8 mouse cellular contexts compared by ENCODE assay signal in the genomic region with DNA sequence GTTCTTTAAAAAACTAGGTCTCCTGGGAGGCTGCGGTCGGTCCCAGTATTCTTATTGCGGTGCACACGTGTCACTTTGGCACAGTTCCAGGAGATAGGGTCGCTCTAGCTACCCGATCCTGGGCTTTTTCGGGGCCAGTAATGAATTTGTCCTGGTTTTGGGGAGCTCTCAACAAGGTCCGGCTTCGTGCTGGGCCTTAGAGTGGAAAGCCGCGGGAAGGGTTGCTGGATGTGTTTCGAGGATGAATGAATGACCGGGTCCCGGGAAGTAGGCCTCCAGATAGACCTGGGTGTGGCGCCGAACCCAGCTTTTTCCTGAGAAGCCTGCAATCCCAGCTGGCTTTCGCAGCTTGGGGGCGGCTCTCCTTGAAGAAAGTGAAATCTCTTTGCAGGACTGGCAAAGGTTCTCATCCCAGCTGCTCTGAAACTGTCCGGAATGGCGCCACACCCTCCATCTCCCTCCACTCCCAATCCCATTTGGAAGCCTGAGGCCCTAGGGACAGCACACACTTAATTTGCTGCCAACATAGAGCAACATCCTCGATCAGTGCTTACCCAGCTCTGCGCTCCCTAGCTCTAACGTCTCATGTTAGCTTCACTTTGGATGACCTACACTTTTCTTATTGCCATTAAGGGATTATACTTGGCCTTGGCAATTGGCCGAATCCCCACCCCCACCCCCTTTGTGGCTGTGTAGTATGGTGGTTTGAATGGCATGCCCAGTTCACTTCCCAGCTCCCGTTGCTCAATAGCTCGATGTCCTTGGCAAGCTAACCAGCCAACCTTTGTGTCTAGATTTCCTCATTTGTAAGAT. TPM values are rescaled to one million over a fixed set of nuclear protein-coding genes. Genes with fewer than 3 reads are reported as not detected.
A peak's percentile ranks its signal among the peaks of the same experiment; 100 is the strongest.
DNase-seq lines count a peak whose midpoint lies in the region; ATAC-seq and TF ChIP-seq lines count a peak whose summit lies in the region.

No protein-coding gene starts in this region.

- ATAC-seq in G1E (ENCODE audit: extremely low read depth, insufficient number of reproducible peaks, low FRiP score, poor library complexity, severe bottlenecking), result no peak
- ATAC-seq in heart, embryonic 15.5 days (replicated peaks; ENCODE audit: insufficient number of reproducible peaks, insufficient read depth, low FRiP score, low read depth), result no peak
- 0 out of 2 replicates have a peak, but pooled peaks have one; percentile 13 for ATAC-seq in megakaryocyte, adult 5-6 weeks (ENCODE audit: poor library complexity, severe bottlenecking)

- peak overlapping the region; percentile 94 for H3K4me3 ChIP-seq in G1E (ENCODE audit: low read depth, low read length)
- H3K4me3 ChIP-seq in erythroblast, embryonic 14.5 days (replicated peaks), result peak overlapping the region; percentile 73
- H3K4me3 ChIP-seq in heart, embryonic 15.5 days, result peak overlapping the region; percentile 85
- H3K4me3 ChIP-seq in spleen, adult 2 months (ENCODE audit: extremely low read depth, insufficient read depth, insufficient read length), result peak overlapping the region; percentile 74

- H3K27me3 ChIP-seq in G1E (ENCODE audit: insufficient read depth, low read length), result no peaks in the 10 kb centered on the region
- H3K27me3 ChIP-seq in erythroblast, embryonic 14.5 days (ENCODE audit: control insufficient read depth), result no peaks in the 10 kb centered on the region
- no peaks in the 10 kb centered on the region for H3K27me3 ChIP-seq in heart, embryonic 15.5 days
- H3K27me3 ChIP-seq in spleen, adult 2 months (ENCODE audit: control insufficient read depth, insufficient read depth, low read length), result no peaks in the 10 kb centered on the region

- TF ChIP-seq POLR2A in spleen, adult 2 months (IDR thresholded peaks at IDR 0.05; ENCODE audit: low read depth, low read length), result no peak

- no peak for TF ChIP-seq CTCF in G1E (IDR thresholded peaks at IDR 0.05; ENCODE audit: low read depth, low read length)
- no peak for TF ChIP-seq CTCF in spleen, adult 2 months (IDR thresholded peaks at IDR 0.05; ENCODE audit: extremely low read depth, insufficient read depth, insufficient read length, insufficient replicate concordance)

- peak; percentile 34 for DNase-seq in G1E (ENCODE audit: low spot score)
- DNase-seq in adrenal gland, postnatal 14 days, result peak; percentile 76
- DNase-seq in kidney, postnatal 25 days, result peak; percentile 36 to 46
- peak in 1 of 2 experiments; percentile 8 for DNase-seq in spleen, adult 2 months (ENCODE audit: low read depth in 1 of 2, low spot score in 2 of 2)
- no peak for DNase-seq in layer of hippocampus, adult 8-10 months (ENCODE audit: low spot score in 2 of 2)

- H3K9ac ChIP-seq in heart, embryonic 15.5 days, result peak overlapping the region; percentile 83

- H3K4me2 ChIP-seq in heart, embryonic 15.5 days, result peak overlapping the region; percentile 67

- peaks cover 48% of the 10 kb centered on the region for H3K36me3 ChIP-seq in G1E (replicated peaks)
- H3K36me3 ChIP-seq in erythroblast, embryonic 14.5 days (ENCODE audit: control insufficient read depth), result peaks cover 45% of the 10 kb centered on the region
- H3K36me3 ChIP-seq in heart, embryonic 15.5 days, result peaks cover 34% of the 10 kb centered on the region
- H3K36me3 ChIP-seq in spleen, adult 2 months (ENCODE audit: control insufficient read depth, insufficient read depth, low read length), result peaks cover 22% of the 10 kb centered on the region

- 9% methylated on average over 26 of the region's 26 CpGs for WGBS in heart, embryonic 15.5 days
- WGBS in spleen, adult 2 months, result 15% methylated on average over 26 of the region's 26 CpGs

- peak overlapping the region; percentile 67 for H3K27ac ChIP-seq in heart, embryonic 15.5 days
- no peak overlapping the region for H3K27ac ChIP-seq in spleen, adult 2 months (ENCODE audit: insufficient read depth, low read length)

- peaks cover 32% of the 10 kb centered on the region for H3K4me1 ChIP-seq in G1E (ENCODE audit: insufficient read depth, low read depth, low read length)
- peaks cover 24% of the 10 kb centered on the region for H3K4me1 ChIP-seq in erythroblast, embryonic 14.5 days (ENCODE audit: control insufficient read depth)
- H3K4me1 ChIP-seq in heart, embryonic 15.5 days (replicated peaks), result peaks cover 15% of the 10 kb centered on the region
- H3K4me1 ChIP-seq in spleen, adult 2 months (ENCODE audit: control insufficient read depth, insufficient read depth, insufficient read length), result peaks cover 6% of the 10 kb centered on the region; the same call in 1 of the 2 replicates

- H3K9me3 ChIP-seq in G1E (replicated peaks), result no peaks in the 10 kb centered on the region
- no peaks in the 10 kb centered on the region for H3K9me3 ChIP-seq in erythroblast, embryonic 14.5 days (ENCODE audit: control insufficient read depth, low read length)
- no peaks in the 10 kb centered on the region for H3K9me3 ChIP-seq in heart, embryonic 15.5 days (replicated peaks)

RNA-seq across cellular contexts. Expression of gene Lrrc59, which starts 0.8 kb away (rescaled TPM):
- total RNA-seq in G1E (2014; fragmentation: Nextera tagmentation), result 107 and 120 TPM in 2 replicates
- total RNA-seq in G1E (2017), result 106 and 117 TPM in 2 replicates
- polyA plus RNA-seq in G1E (2012), result 146 and 181 TPM in 2 replicates
- 111 and 121 TPM in 2 replicates for total RNA-seq in adrenal gland, postnatal 14 days (2021)
- 4.9 and 6.1 TPM in 2 replicates for polyA plus RNA-seq in erythroblast, embryonic 14.5 days (2012)
- polyA plus RNA-seq in heart, embryonic 15.5 days (2015; fragmentation: Nextera tagmentation; extraction: Ambion mirVana), result 100 and 128 TPM in 2 replicates
- 48.5 and 48.9 TPM in 2 replicates for total RNA-seq in megakaryocyte, adult 5-6 weeks (2015)
- total RNA-seq in megakaryocyte, adult 5-6 weeks (2017), result 79.1 and 81.3 TPM in 2 replicates
- 29.3 and 31.4 TPM in 2 replicates for polyA plus RNA-seq in spleen, adult 2 months (2012; rRNA removed)
- 10 to 100 TPM; 74.1 to 83.9 (median 79.3) TPM for total RNA-seq in layer of hippocampus, adult 8-10 months (2022)

RNA-seq across cellular contexts. Expression of gene Mrpl27, which starts 23.2 kb away (rescaled TPM):
- 19.5 and 26.2 TPM in 2 replicates for total RNA-seq in G1E (2014; fragmentation: Nextera tagmentation)
- total RNA-seq in G1E (2017), result 54.7 and 70.9 TPM in 2 replicates
- 66.3 and 70.6 TPM in 2 replicates for polyA plus RNA-seq in G1E (2012)
- total RNA-seq in adrenal gland, postnatal 14 days (2021), result 83.5 and 84.1 TPM in 2 replicates
- polyA plus RNA-seq in erythroblast, embryonic 14.5 days (2012), result 10.9 and 14.7 TPM in 2 replicates
- polyA plus RNA-seq in heart, embryonic 15.5 days (2015; fragmentation: Nextera tagmentation; extraction: Ambion mirVana), result 122 and 135 TPM in 2 replicates
- total RNA-seq in megakaryocyte, adult 5-6 weeks (2015), result 38.0 and 49.5 TPM in 2 replicates
- 39.0 and 45.9 TPM in 2 replicates for total RNA-seq in megakaryocyte, adult 5-6 weeks (2017)
- 11.9 and 14.2 TPM in 2 replicates for polyA plus RNA-seq in spleen, adult 2 months (2012; rRNA removed)
- 10 to 100 TPM; 61.9 to 66.8 (median 65.8) TPM for total RNA-seq in layer of hippocampus, adult 8-10 months (2022)

RNA-seq across cellular contexts. Expression of gene Eme1, which starts 23.4 kb away (rescaled TPM):
- total RNA-seq in G1E (2014; fragmentation: Nextera tagmentation) (14.4 and 17.9 TPM in 2 replicates), G1E (2017) (39.0 and 42.0 TPM in 2 replicates)
- 25.8 and 29.4 TPM in 2 replicates for polyA plus RNA-seq in G1E (2012)
- total RNA-seq in adrenal gland, postnatal 14 days (2021), result 1.9 and 3.3 TPM in 2 replicates
- 0.99 and 1.4 TPM in 2 replicates for polyA plus RNA-seq in erythroblast, embryonic 14.5 days (2012)
- 8.7 and 11.5 TPM in 2 replicates for polyA plus RNA-seq in heart, embryonic 15.5 days (2015; fragmentation: Nextera tagmentation; extraction: Ambion mirVana)
- total RNA-seq in megakaryocyte, adult 5-6 weeks (2015), result 4.9 and 6.7 TPM in 2 replicates
- total RNA-seq in megakaryocyte, adult 5-6 weeks (2017), result 20.2 and 28.4 TPM in 2 replicates
- polyA plus RNA-seq in spleen, adult 2 months (2012; rRNA removed), result 1.8 and 2.3 TPM in 2 replicates
- total RNA-seq in layer of hippocampus, adult 8-10 months (2022), result under 1 TPM in 2 of 4 experiments, not detected in 2; 0.35 to 0.52 TPM

RNA-seq across cellular contexts. Expression of gene Acsf2, which starts 28.7 kb away (rescaled TPM):
- 1.4 and 1.6 TPM in 2 replicates for total RNA-seq in G1E (2014; fragmentation: Nextera tagmentation)
- total RNA-seq in G1E (2017), result 0.27 and 0.81 TPM in 2 replicates
- 1.5 and 1.6 TPM in 2 replicates for polyA plus RNA-seq in G1E (2012)
- 81.0 and 86.9 TPM in 2 replicates for total RNA-seq in adrenal gland, postnatal 14 days (2021)
- polyA plus RNA-seq in erythroblast, embryonic 14.5 days (2012), result 0.06 and 0.09 TPM in 2 replicates
- 3.3 and 3.7 TPM in 2 replicates for polyA plus RNA-seq in heart, embryonic 15.5 days (2015; fragmentation: Nextera tagmentation; extraction: Ambion mirVana)
- 6.7 and 7.9 TPM in 2 replicates for total RNA-seq in megakaryocyte, adult 5-6 weeks (2015)
- total RNA-seq in megakaryocyte, adult 5-6 weeks (2017), result 0.37 and 1.1 TPM in 2 replicates
- 33.6 and 37.1 TPM in 2 replicates for polyA plus RNA-seq in spleen, adult 2 months (2012; rRNA removed)
- total RNA-seq in layer of hippocampus, adult 8-10 months (2022), result 10 to 100 TPM; 17.4 to 21.5 (median 20.1) TPM

RNA-seq across cellular contexts. Expression of gene Xylt2, which starts 46.9 kb away (rescaled TPM):
- total RNA-seq in G1E (2014; fragmentation: Nextera tagmentation), result 4.5 and 9.9 TPM in 2 replicates
- total RNA-seq in G1E (2017), result 6.6 and 7.0 TPM in 2 replicates
- 14.7 and 16.4 TPM in 2 replicates for polyA plus RNA-seq in G1E (2012)
- 20.5 and 22.6 TPM in 2 replicates for total RNA-seq in adrenal gland, postnatal 14 days (2021)
- 0.33 and 0.37 TPM in 2 replicates for polyA plus RNA-seq in erythroblast, embryonic 14.5 days (2012)
- 11.6 and 16.6 TPM in 2 replicates for polyA plus RNA-seq in heart, embryonic 15.5 days (2015; fragmentation: Nextera tagmentation; extraction: Ambion mirVana)
- total RNA-seq in megakaryocyte, adult 5-6 weeks (2015), result 2.3 and 2.9 TPM in 2 replicates
- total RNA-seq in megakaryocyte, adult 5-6 weeks (2017), result 4.3 and 8.1 TPM in 2 replicates
- polyA plus RNA-seq in spleen, adult 2 months (2012; rRNA removed), result 25.7 and 34.0 TPM in 2 replicates
- 10 to 100 TPM; 23.5 to 28.4 (median 25.3) TPM for total RNA-seq in layer of hippocampus, adult 8-10 months (2022)

Comparison
In these comparisons a context has a peak if more than half of its experiments do, and no peak if none do; other contexts are left out.
1. DNase-seq: peak in G1E (single experiment), adrenal gland, postnatal 14 days (single experiment) and kidney, postnatal 25 days (2 of 2); none in layer of hippocampus, adult 8-10 months (0 of 2).
2. Peak in every context shown above with its lines, with median percentiles within 50 percentile points of each other: H3K4me3 ChIP-seq.